Mouse (Mus musculus): ENCODE data around the gene Msl1. TPM values are rescaled to one million over a fixed set of nuclear protein-coding genes. Genes with fewer than 3 reads are reported as not detected.

The Msl1 gene
- total and polyA plus RNA-seq, 2 experiments from 2014 or later = 24.1 to 94.6 TPM

GRCm38 (mm10) chr11:98794469-98795014 is 774 bp upstream of the Msl1 start:
- H3K27me3 ChIP-seq (ENCODE audit: insufficient read depth, low read length) = no peaks in the 10 kb centered on the region
- peak; percentile 66 for ATAC-seq
- no peaks in the 10 kb centered on the region; the same call in 1 of the 2 replicates for H3K36me3 ChIP-seq (ENCODE audit: insufficient read depth)
- H3K4me3 ChIP-seq (ENCODE audit: low read depth, low read length) = peak overlapping the region; percentile 98
- WGBS = under 1% methylated on average over 24 of the region's 30 CpGs
- H3K9ac ChIP-seq = peak overlapping the region; percentile 98
- H3K9me3 ChIP-seq (ENCODE audit: low read length) = no peaks in the 10 kb centered on the region
- peak; percentile 54 for TF ChIP-seq CTCF (IDR thresholded peaks at IDR 0.05; ENCODE audit: low read depth)
- peak; percentile 82 for DNase-seq
- peak overlapping the region; percentile 71 for H3K4me2 ChIP-seq (ENCODE audit: low read depth)
- peak overlapping the region; percentile 99 for H3K27ac ChIP-seq (ENCODE audit: low read depth, low read length)
- H3K4me1 ChIP-seq (ENCODE audit: insufficient read depth) = peaks cover 21% of the 10 kb centered on the region

- H3K4me2 ChIP-seq (ENCODE audit: low read depth) = peak overlapping the region; percentile 71
- peak; percentile 12; the same call in 1 of the 2 replicates for ATAC-seq
- DNase-seq = peak; percentile 43
- H3K9ac ChIP-seq = peak overlapping the region; percentile 98
- peaks cover 10% of the 10 kb centered on the region for H3K36me3 ChIP-seq (ENCODE audit: insufficient read depth)
- H3K4me1 ChIP-seq (ENCODE audit: insufficient read depth) = peaks cover 21% of the 10 kb centered on the region
- TF ChIP-seq CTCF (IDR thresholded peaks at IDR 0.05; ENCODE audit: low read depth) = peak; percentile 33
- 0% methylated on average over 48 of the region's 74 CpGs for WGBS
- peak overlapping the region; percentile 98 for H3K4me3 ChIP-seq (ENCODE audit: low read depth, low read length)
- H3K27me3 ChIP-seq (ENCODE audit: insufficient read depth, low read length) = no peaks in the 10 kb centered on the region
- no peaks in the 10 kb centered on the region for H3K9me3 ChIP-seq (ENCODE audit: low read length)
- peak overlapping the region; percentile 99 for H3K27ac ChIP-seq (ENCODE audit: low read depth, low read length)
Observed at GRCm38 (mm10) chr11:98795714-98796514, 598 bp downstream of the Msl1 start.

- Histone ChIP-seq H3K27me3 (ENCODE audit: insufficient read depth, low read length) (no peaks in the 10 kb centered on the region), H3K27ac (ENCODE audit: low read depth, low read length) (peak overlapping the region; percentile 99), H3K4me2 (ENCODE audit: low read depth) (peak overlapping the region; percentile 71), H3K9ac (peak overlapping the region; percentile 98), H3K36me3 (ENCODE audit: insufficient read depth) (peaks cover 16% of the 10 kb centered on the region), H3K4me3 (ENCODE audit: low read depth, low read length) (peak overlapping the region; percentile 98), H3K9me3 (ENCODE audit: low read length) (no peaks in the 10 kb centered on the region), H3K4me1 (ENCODE audit: insufficient read depth) (peaks cover 21% of the 10 kb centered on the region)
- ATAC-seq (peak; percentile 61), DNase-seq (peak; percentile 92)
- 2% methylated on average over 23 of the region's 23 CpGs for WGBS
- TF ChIP-seq CTCF (IDR thresholded peaks at IDR 0.05; ENCODE audit: low read depth) = no peak
Observed at GRCm38 (mm10) chr11:98796515-98797216, 1.4 kb downstream of the Msl1 start.

- H3K4me3 ChIP-seq (ENCODE audit: low read depth, low read length) = peak overlapping the region; percentile 98
- no peaks in the 10 kb centered on the region for H3K9me3 ChIP-seq (ENCODE audit: low read length)
- 7% methylated on average over 5 of the region's 5 CpGs for WGBS
- H3K4me1 ChIP-seq (ENCODE audit: insufficient read depth) = peaks cover 21% of the 10 kb centered on the region
- ATAC-seq = no peak
- H3K9ac ChIP-seq = peak overlapping the region; percentile 98
- no peaks in the 10 kb centered on the region for H3K27me3 ChIP-seq (ENCODE audit: insufficient read depth, low read length)
- peaks cover 23% of the 10 kb centered on the region for H3K36me3 ChIP-seq (ENCODE audit: insufficient read depth)
- no peak for DNase-seq
- no peak for TF ChIP-seq CTCF (IDR thresholded peaks at IDR 0.05; ENCODE audit: low read depth)
- peak overlapping the region; percentile 71 for H3K4me2 ChIP-seq (ENCODE audit: low read depth)
- H3K27ac ChIP-seq (ENCODE audit: low read depth, low read length) = peak overlapping the region; percentile 99
Observed at GRCm38 (mm10) chr11:98797306-98797705, 2.0 kb downstream of the Msl1 start.

- ATAC-seq = no peak
- DNase-seq = no peak
- no peaks in the 10 kb centered on the region for H3K27me3 ChIP-seq (ENCODE audit: insufficient read depth, low read length)
- H3K4me1 ChIP-seq (ENCODE audit: insufficient read depth) = peaks cover 21% of the 10 kb centered on the region
- peak overlapping the region; percentile 71 for H3K4me2 ChIP-seq (ENCODE audit: low read depth)
- H3K27ac ChIP-seq (ENCODE audit: low read depth, low read length) = 0 out of 2 replicates have a peak overlapping the region, but pooled peaks have one; percentile 9
- TF ChIP-seq CTCF (IDR thresholded peaks at IDR 0.05; ENCODE audit: low read depth) = no peak
- 27% methylated on average over 4 of the region's 4 CpGs for WGBS
- peaks cover 28% of the 10 kb centered on the region for H3K36me3 ChIP-seq (ENCODE audit: insufficient read depth)
- peak overlapping the region; percentile 98 for H3K4me3 ChIP-seq (ENCODE audit: low read depth, low read length)
- no peaks in the 10 kb centered on the region for H3K9me3 ChIP-seq (ENCODE audit: low read length)
- peak overlapping the region; percentile 98 for H3K9ac ChIP-seq
Observed at GRCm38 (mm10) chr11:98797909-98798308, 2.6 kb downstream of the Msl1 start.

- no peaks in the 10 kb centered on the region for H3K4me1 ChIP-seq (ENCODE audit: insufficient read depth)
- TF ChIP-seq CTCF (IDR thresholded peaks at IDR 0.05; ENCODE audit: low read depth) = no peak
- H3K27ac ChIP-seq (ENCODE audit: low read depth, low read length) = no peak within 1 kb of the TSS
- H3K4me3 ChIP-seq (ENCODE audit: low read depth, low read length) = no peak within 1 kb of the TSS
- 94% methylated on average over 5 of the region's 5 CpGs for WGBS
- no peak for DNase-seq
- no peaks in the 10 kb centered on the region for H3K9me3 ChIP-seq (ENCODE audit: low read length)
- H3K36me3 ChIP-seq (ENCODE audit: insufficient read depth) = peaks cover 75% of the 10 kb centered on the region
- no peak within 1 kb of the TSS for H3K4me2 ChIP-seq (ENCODE audit: low read depth)
- no peak within 1 kb of the TSS for H3K9ac ChIP-seq
- no peaks in the 10 kb centered on the region for H3K27me3 ChIP-seq (ENCODE audit: insufficient read depth, low read length)
- ATAC-seq = no peak
Observed at GRCm38 (mm10) chr11:98804605-98805004, 9.3 kb downstream of the Msl1 start, which contains the start of gene Casc3. Gene Casc3 (plus strand): TSS chr11:98804905.
